ENCODE assay signal across 8 mouse cellular contexts in the genomic region with DNA sequence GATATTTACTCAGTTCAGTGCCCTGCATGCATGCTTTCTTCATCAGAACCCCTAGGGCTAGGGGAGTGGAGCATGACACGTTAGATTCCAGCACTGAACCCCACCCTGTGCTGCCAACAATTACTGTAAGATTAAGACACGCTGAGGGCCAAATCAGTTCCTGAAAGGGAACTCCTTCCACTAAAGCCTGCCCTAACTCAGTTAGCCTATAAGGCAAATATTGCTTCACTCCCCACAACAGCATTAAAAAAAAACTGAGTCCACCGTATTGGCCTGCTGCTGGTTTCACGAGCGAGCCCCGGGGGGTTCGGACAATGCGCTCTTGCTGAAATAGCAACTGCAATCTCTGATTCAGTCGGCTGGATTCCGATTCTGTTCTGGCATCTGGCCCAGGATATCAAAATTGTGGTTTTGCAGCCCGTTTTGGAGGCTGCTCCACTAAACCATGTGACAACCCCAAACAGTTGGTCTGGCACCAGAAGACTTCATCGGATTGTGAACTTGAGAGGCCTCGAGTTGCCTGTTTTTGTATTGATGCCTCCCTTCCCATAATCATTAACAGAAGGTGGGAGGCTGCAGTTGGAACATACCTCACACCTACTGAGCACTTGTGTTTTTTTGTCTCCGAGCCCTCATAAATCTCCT. TPM values are rescaled to one million over a fixed set of nuclear protein-coding genes. Genes with fewer than 3 reads are reported as not detected.
DNase-seq lines count a peak whose midpoint lies in the region; ATAC-seq lines count a peak whose summit lies in the region.

No protein-coding gene starts in this region.

- intact Hi-C loops in heart, postnatal 10 days (cut with DNase I): no loop called here

- peak; percentile 57 for DNase-seq in urinary bladder, postnatal 14 days (ENCODE audit: low spot score)
- no peak for DNase-seq in urinary bladder, adult 2 months (ENCODE audit: low spot score)
- peak; percentile 51 to 53 for DNase-seq in heart, postnatal 10 days
- peak; percentile 41 to 72 for DNase-seq in layer of hippocampus, postnatal 14 days (ENCODE audit: low spot score in 2 of 2)
- peak; percentile 59 to 64 for DNase-seq in lung, postnatal 4 days
- no peak for DNase-seq in T-cell, adult 2 months (ENCODE audit: low spot score)

- peak; percentile 78 for ATAC-seq in common myeloid progenitor, adult 5-6 weeks (replicated peaks; ENCODE audit: low read depth, poor library complexity, severe bottlenecking)
- ATAC-seq in monocyte, adult 5-6 weeks (replicated peaks; ENCODE audit: insufficient number of reproducible peaks, low FRiP score, low TSS enrichment, poor library complexity, severe bottlenecking): no peak

RNA-seq across cellular contexts. Expression of a gene that starts 7.7 kb away (rescaled TPM):
- polyA plus RNA-seq in urinary bladder, adult 2 months (2012; rRNA removed): 0.04 and 0.11 TPM in 2 replicates
- not detected in 2 replicates for total RNA-seq in common myeloid progenitor, adult 5-6 weeks (2017)
- under 1 TPM; 0.38 to 0.64 TPM for total RNA-seq in heart, postnatal 10 days (2021)
- under 1 TPM; 0.41 to 0.81 TPM for total RNA-seq in layer of hippocampus, postnatal 14 days (2021)
- not detected in 3 replicates for total RNA-seq in monocyte, adult 5-6 weeks (2017)

Comparison
In these comparisons a context has a peak if more than half of its experiments do, and no peak if none do; other contexts are left out.
1. DNase-seq: peak in urinary bladder, postnatal 14 days (single experiment), heart, postnatal 10 days (2 of 2), layer of hippocampus, postnatal 14 days (2 of 2) and lung, postnatal 4 days (2 of 2); none in urinary bladder, adult 2 months (single experiment) and T-cell, adult 2 months (single experiment).